Mouse (Mus musculus): ENCODE data around the gene Hp1bp3. TPM values are rescaled to one million over a fixed set of nuclear protein-coding genes. Genes with fewer than 3 reads are reported as not detected.
A peak's percentile ranks its signal among the peaks of the same experiment; 100 is the strongest.

Hp1bp3 gene
- polyA plus RNA-seq, 1 experiment from 2014 or later = 218 TPM

- Histone ChIP-seq H3K4me2 (no peak overlapping the region), H3K4me1 (no peaks in the 10 kb centered on the region), H3K36me3 (peaks cover 92% of the 10 kb centered on the region), H3K27me3 (no peaks in the 10 kb centered on the region), H3K9me3 (no peaks in the 10 kb centered on the region), H3K4me3 (no peak overlapping the region), H3K27ac (no peak overlapping the region), H3K9ac (no peak overlapping the region)
- 71% methylated on average over 3 of the region's 3 CpGs for WGBS
- no peak for ATAC-seq (ENCODE audit: insufficient number of reproducible peaks, insufficient read depth, low FRiP score, low TSS enrichment, low read depth)
Observed at GRCm38 (mm10) chr4:138200769-138201168, 15.3 kb upstream of the Hp1bp3 start.

DNA sequence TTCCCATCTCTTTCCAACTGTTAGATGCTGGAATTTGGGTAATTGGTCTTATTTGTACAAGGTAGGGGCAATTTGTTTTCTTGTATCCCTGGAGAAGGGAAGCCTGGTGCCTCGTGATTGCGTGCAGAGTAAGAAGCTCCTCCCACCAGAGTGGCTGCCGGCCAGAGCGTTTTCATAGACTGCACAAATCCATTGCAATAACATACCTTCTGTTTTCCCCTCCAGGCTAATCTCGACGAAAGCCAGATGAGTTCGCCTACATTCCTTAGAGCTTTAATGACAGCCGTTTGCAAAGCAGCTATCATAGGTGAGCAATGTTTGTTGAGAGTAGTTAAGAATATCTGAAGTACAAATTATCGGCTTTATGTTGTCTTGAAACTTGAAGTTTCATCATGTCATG, 14.4 kb upstream of the Hp1bp3 start:
- no peaks in the 10 kb centered on the region for H3K9me3 ChIP-seq
- peaks cover 89% of the 10 kb centered on the region for H3K36me3 ChIP-seq
- no peak overlapping the region for H3K4me2 ChIP-seq
- H3K27me3 ChIP-seq = no peaks in the 10 kb centered on the region
- no peak overlapping the region for H3K4me3 ChIP-seq
- ATAC-seq (ENCODE audit: insufficient number of reproducible peaks, insufficient read depth, low FRiP score, low TSS enrichment, low read depth) = no peak
- H3K9ac ChIP-seq = no peak overlapping the region
- WGBS = 59% methylated on average over 9 of the region's 9 CpGs
- H3K4me1 ChIP-seq = no peaks in the 10 kb centered on the region
- no peak overlapping the region for H3K27ac ChIP-seq

DNA sequence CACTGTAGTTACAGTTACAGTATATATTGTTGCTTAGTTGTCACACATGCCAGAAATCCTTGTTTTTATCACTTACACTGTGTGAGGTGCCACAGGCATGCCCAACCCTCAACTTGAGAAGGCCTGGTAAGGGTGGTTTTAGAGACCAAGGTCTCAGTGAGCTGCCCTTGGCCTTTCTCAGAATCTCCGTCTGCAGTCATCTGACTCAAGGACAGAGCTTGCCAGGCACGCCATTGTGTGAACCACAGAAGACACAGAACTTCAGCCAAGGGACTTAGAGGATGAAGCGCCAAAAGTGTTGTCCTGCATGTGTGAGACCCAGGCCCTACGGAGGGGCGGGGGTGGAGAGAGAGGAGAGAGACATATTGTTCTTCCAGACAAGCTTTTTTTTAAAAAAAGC, 6.0 kb upstream of the Hp1bp3 start:
- no peak overlapping the region for H3K4me2 ChIP-seq
- ATAC-seq (ENCODE audit: insufficient number of reproducible peaks, insufficient read depth, low FRiP score, low TSS enrichment, low read depth) = no peak
- no peaks in the 10 kb centered on the region for H3K9me3 ChIP-seq
- no peaks in the 10 kb centered on the region for H3K4me1 ChIP-seq
- no peak overlapping the region for H3K4me3 ChIP-seq
- no peak overlapping the region for H3K9ac ChIP-seq
- WGBS = 87% methylated on average over 5 of the region's 5 CpGs
- no peak overlapping the region for H3K27ac ChIP-seq
- H3K27me3 ChIP-seq = no peaks in the 10 kb centered on the region
- peaks cover 46% of the 10 kb centered on the region for H3K36me3 ChIP-seq

DNA sequence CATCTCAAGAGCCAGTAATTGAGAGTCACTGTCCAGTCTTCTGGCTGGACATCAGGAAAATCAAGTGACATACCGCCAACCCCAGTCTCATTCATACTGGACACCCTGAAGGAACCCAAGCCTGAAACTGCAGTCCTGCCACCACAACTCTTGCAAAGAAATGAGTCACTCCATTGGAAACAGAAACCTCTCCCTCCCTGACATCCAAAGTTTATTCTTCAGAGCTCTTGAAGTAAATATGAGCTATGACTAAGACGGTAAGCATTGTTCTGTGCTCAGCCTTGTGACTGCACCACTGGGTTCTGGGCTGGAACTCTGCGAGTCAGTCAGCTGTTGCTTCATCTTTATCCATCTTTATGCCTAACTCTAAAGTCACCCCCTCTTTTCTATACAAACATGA, 2.2 kb upstream of the Hp1bp3 start:
- H3K9ac ChIP-seq = no peak overlapping the region
- H3K4me1 ChIP-seq = peaks cover 19% of the 10 kb centered on the region
- peaks cover 16% of the 10 kb centered on the region for H3K36me3 ChIP-seq
- no peak overlapping the region for H3K27ac ChIP-seq
- 83% methylated on average over 3 of the region's 3 CpGs for WGBS
- H3K4me3 ChIP-seq = no peak overlapping the region
- ATAC-seq (ENCODE audit: insufficient number of reproducible peaks, insufficient read depth, low FRiP score, low TSS enrichment, low read depth) = no peak
- no peak overlapping the region for H3K4me2 ChIP-seq
- no peaks in the 10 kb centered on the region for H3K9me3 ChIP-seq
- H3K27me3 ChIP-seq = no peaks in the 10 kb centered on the region

DNA sequence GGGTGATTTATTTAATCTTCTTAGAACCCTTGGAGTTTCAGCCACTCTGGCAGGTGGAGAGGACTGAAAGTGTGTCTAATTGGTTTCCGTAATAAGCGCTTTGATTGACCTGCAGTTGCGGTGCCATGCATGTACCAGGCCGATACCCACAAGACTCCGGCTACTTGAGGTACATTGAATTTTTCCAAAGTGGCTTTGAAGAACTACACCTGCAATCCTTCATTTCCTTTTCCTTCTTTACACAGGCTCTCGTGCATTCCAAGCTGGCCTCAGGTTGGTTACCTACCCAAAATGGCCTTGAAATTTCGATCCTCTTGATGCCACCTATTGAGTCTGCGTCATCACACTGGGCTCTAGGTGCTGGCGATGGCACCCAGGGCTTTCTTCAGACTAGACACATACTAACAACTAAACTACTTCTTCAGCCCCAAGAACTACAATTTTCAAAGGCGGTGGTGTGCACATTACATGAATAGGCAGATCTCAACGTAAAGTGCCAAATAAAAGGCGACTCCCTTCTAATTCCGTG, 361 bp upstream of the Hp1bp3 start:
- peak overlapping the region; percentile 99 for H3K9ac ChIP-seq
- peaks cover 8% of the 10 kb centered on the region; the same call in 1 of the 2 replicates for H3K36me3 ChIP-seq
- H3K27me3 ChIP-seq = no peaks in the 10 kb centered on the region
- peak overlapping the region; percentile 90 for H3K4me2 ChIP-seq
- no peaks in the 10 kb centered on the region for H3K9me3 ChIP-seq
- WGBS = 47% methylated on average over 13 of the region's 13 CpGs
- peaks cover 30% of the 10 kb centered on the region for H3K4me1 ChIP-seq
- H3K4me3 ChIP-seq = peak overlapping the region; percentile 99
- H3K27ac ChIP-seq = peak overlapping the region; percentile 98
- ATAC-seq (ENCODE audit: insufficient number of reproducible peaks, insufficient read depth, low FRiP score, low TSS enrichment, low read depth) = no peak

DNA sequence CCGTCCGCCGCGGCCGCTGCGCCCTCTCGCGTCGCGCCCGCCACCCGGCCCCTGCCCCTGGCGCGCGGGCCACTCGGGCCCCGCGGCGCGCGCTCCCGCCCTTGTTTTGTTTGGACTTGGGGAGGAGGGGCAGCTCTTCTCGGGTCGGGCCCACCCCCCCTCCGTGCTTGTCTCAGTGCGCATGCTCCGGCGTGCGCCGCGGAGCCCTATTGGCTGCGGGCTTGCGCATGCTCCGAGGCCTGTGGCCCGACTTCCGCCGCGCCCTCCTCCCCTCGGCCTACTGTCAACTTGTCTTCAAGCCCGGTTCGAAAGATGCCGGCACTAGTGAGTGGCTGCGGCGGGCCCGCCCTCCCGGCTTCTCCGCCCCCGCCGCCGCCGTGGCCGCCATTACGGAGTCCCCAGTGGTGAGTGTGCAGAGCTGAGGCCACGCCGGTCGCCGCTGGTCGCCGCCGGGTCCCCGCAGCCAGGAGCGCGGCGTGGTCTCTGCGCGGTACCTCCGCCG, 846 bp downstream of the Hp1bp3 start:
- Histone ChIP-seq H3K27ac (peak overlapping the region; percentile 98), H3K27me3 (no peaks in the 10 kb centered on the region), H3K9me3 (no peaks in the 10 kb centered on the region), H3K4me3 (peak overlapping the region; percentile 99), H3K9ac (peak overlapping the region; percentile 99), H3K36me3 (peaks cover 11% of the 10 kb centered on the region; the same call in 1 of the 2 replicates), H3K4me2 (peak overlapping the region; percentile 90), H3K4me1 (peaks cover 31% of the 10 kb centered on the region)
- WGBS = under 1% methylated on average over 64 of the region's 68 CpGs
- ATAC-seq (ENCODE audit: insufficient number of reproducible peaks, insufficient read depth, low FRiP score, low TSS enrichment, low read depth) = peak; percentile 98

DNA sequence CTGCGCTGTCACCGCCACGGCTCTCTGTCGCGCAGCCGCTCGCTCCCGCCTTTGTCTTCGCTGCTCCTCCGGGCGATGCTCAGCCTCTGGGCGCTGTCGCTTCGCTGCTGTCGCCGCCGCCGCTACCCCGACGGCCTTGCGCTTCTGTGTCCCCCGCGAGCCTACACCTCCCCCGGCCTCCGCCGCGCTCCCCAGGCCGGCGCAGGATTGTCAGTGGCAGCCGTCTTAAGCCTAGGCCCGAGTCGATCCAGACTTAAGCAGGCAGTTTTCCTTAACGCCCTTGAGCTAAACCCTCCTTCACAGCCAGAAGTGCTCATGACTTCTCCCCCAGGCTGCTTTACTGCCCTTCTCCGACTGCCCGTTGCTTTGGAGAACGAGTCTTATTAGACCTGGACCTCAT, 1.3 kb downstream of the Hp1bp3 start:
- WGBS = under 1% methylated on average over 36 of the region's 36 CpGs
- Histone ChIP-seq H3K27me3 (no peaks in the 10 kb centered on the region), H3K9ac (peak overlapping the region; percentile 99), H3K27ac (peak overlapping the region; percentile 98), H3K4me1 (peaks cover 31% of the 10 kb centered on the region), H3K9me3 (no peaks in the 10 kb centered on the region), H3K4me3 (peak overlapping the region; percentile 99), H3K36me3 (peaks cover 16% of the 10 kb centered on the region), H3K4me2 (peak overlapping the region; percentile 90)
- ATAC-seq (ENCODE audit: insufficient number of reproducible peaks, insufficient read depth, low FRiP score, low TSS enrichment, low read depth) = 0 out of 2 replicates have a peak, but pooled peaks have one; percentile 0

GRCm38 (mm10) chr4:138217951-138218685, 2.0 kb downstream of the Hp1bp3 start:
- Histone ChIP-seq H3K27me3 (no peaks in the 10 kb centered on the region), H3K36me3 (peaks cover 23% of the 10 kb centered on the region), H3K9ac (peak overlapping the region; percentile 99), H3K9me3 (no peaks in the 10 kb centered on the region), H3K4me1 (peaks cover 31% of the 10 kb centered on the region), H3K4me2 (peak overlapping the region; percentile 90), H3K4me3 (peak overlapping the region; percentile 99), H3K27ac (peak overlapping the region; percentile 98; the same call in 1 of the 2 replicates)
- ATAC-seq (ENCODE audit: insufficient number of reproducible peaks, insufficient read depth, low FRiP score, low TSS enrichment, low read depth) = no peak
- 80% methylated on average over 11 of the region's 11 CpGs for WGBS

DNA sequence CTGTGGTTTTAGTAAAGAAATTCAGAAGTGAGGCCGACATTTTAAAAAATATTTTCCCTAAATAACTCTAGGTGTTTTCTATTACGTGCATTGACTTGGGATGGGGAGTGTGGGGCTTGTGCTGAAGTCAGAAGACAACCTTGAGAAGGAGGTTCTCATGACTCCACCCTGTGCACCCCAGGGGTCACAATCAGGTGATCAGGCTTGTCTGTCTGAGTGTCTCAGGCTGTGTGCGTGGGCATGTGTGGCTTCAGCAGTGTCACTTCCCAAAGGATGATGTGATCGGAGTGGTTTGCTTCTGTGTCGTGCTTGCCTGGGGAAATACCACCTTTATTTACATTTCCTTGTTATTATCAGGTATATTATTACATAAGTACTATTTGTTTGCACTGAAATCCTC, 3.2 kb downstream of the Hp1bp3 start:
- Histone ChIP-seq H3K9me3 (no peaks in the 10 kb centered on the region), H3K4me1 (peaks cover 31% of the 10 kb centered on the region), H3K4me3 (no peak overlapping the region), H3K9ac (0 out of 2 replicates have a peak overlapping the region, but pooled peaks have one; percentile 11), H3K27me3 (no peaks in the 10 kb centered on the region), H3K27ac (no peak overlapping the region), H3K36me3 (peaks cover 35% of the 10 kb centered on the region), H3K4me2 (no peak overlapping the region; the same call in 1 of the 2 replicates)
- WGBS = 88% methylated on average over 5 of the region's 5 CpGs
- ATAC-seq (ENCODE audit: insufficient number of reproducible peaks, insufficient read depth, low FRiP score, low TSS enrichment, low read depth) = no peak

DNA sequence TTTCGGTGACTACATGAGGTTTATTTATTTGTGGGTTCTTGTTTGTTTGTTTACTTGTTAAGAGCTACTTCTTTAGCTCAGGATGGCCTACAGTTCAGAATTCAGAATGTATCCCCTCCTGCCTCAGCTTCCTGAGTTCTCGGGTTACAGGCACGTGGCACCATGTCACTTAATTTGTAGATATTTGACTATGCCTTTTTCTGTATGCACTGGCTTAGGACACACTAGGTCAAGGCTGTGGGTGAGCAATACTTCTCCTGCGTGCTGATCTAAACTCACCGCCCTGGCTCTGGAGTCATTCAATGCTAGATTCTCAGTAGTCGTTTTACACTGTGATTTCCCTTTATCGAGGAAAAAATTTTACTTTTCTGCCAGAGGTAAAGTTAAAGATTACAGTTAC, 4.7 kb downstream of the Hp1bp3 start:
- WGBS = 89% methylated on average over 7 of the region's 7 CpGs
- H3K9ac ChIP-seq = no peak overlapping the region
- no peaks in the 10 kb centered on the region for H3K27me3 ChIP-seq
- ATAC-seq (ENCODE audit: insufficient number of reproducible peaks, insufficient read depth, low FRiP score, low TSS enrichment, low read depth) = no peak
- no peak overlapping the region for H3K27ac ChIP-seq
- peaks cover 47% of the 10 kb centered on the region for H3K36me3 ChIP-seq
- H3K4me1 ChIP-seq = peaks cover 27% of the 10 kb centered on the region
- no peak overlapping the region for H3K4me3 ChIP-seq
- H3K4me2 ChIP-seq = no peak overlapping the region
- H3K9me3 ChIP-seq = no peaks in the 10 kb centered on the region

GRCm38 (mm10) chr4:138221406-138221805, 5.3 kb downstream of the Hp1bp3 start:
- Histone ChIP-seq H3K4me2 (no peak overlapping the region), H3K9me3 (no peaks in the 10 kb centered on the region), H3K27ac (no peak overlapping the region), H3K9ac (no peak overlapping the region), H3K36me3 (peaks cover 54% of the 10 kb centered on the region), H3K4me3 (no peak overlapping the region), H3K27me3 (no peaks in the 10 kb centered on the region), H3K4me1 (peaks cover 25% of the 10 kb centered on the region)
- no peak for ATAC-seq (ENCODE audit: insufficient number of reproducible peaks, insufficient read depth, low FRiP score, low TSS enrichment, low read depth)
- WGBS = 87% methylated on average over 5 of the region's 5 CpGs

DNA sequence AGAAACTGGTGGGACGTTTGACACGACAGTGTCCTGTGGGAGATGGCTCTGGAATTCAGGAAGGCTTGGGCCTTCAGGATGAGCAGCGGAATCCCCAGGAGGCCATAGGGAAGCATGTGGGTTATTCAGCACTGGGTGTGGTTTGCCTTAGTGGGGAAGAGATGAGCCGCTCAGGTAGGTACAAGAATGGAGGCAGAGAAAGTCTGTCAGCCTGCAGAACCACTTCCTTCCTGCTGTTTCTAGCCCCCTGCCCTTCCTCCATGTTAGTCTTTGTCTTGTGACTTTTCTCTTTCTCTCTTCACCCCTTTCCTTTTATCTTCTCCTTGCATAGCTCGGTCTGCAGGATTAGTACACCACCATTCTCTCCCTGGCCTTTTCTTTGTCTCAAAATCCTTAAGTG, 6.3 kb downstream of the Hp1bp3 start:
- H3K9ac ChIP-seq = no peak overlapping the region
- no peak overlapping the region for H3K4me2 ChIP-seq
- H3K4me3 ChIP-seq = no peak overlapping the region
- H3K27ac ChIP-seq = no peak overlapping the region
- ATAC-seq (ENCODE audit: insufficient number of reproducible peaks, insufficient read depth, low FRiP score, low TSS enrichment, low read depth) = no peak
- H3K27me3 ChIP-seq = no peaks in the 10 kb centered on the region
- peaks cover 25% of the 10 kb centered on the region for H3K4me1 ChIP-seq
- H3K36me3 ChIP-seq = peaks cover 61% of the 10 kb centered on the region
- H3K9me3 ChIP-seq = no peaks in the 10 kb centered on the region
- 78% methylated on average over 5 of the region's 5 CpGs for WGBS
